8 mouse cellular contexts compared by ENCODE assay signal in the genomic region with DNA sequence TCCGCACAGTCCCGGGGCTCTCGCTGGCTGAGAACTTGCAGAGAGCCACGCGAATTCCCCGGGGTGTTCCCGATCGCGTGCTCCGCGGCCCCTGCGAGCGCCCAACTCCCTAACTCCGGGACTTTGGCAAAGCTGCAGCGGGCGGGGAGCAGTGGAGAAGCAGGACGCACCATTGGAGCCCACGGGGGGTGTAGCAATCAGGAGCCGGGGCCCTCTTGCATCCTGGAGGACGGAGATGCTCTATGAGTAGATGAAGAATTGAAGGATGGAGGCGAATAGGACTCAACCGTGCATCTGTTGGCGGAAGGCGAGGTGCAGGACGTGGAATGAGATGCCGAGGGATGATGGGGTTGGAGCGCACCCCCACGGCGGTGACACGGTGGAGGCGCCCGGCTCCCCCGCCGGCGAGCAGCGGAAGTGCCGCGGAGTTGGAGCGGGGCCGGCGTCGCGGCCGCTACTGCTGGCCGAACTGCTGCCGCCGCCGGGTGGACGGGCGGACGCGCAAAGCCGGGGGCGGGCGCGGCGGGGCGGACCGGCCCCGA. TPM values are rescaled to one million over a fixed set of nuclear protein-coding genes. Genes with fewer than 3 reads are reported as not detected.
DNase-seq lines count a peak whose midpoint lies in the region; ATAC-seq and TF ChIP-seq lines count a peak whose summit lies in the region.

Galnt10 (plus strand) TSS at position 425 of the 542 bp plus-strand sequence.

- H3K4me1 ChIP-seq in ES-E14 (ENCODE audit: control insufficient read depth in 2 of 2, insufficient read depth in 2 of 2, low read length in 2 of 2, poor library complexity in 1 of 2): peaks cover 3 to 12% of the 10 kb centered on the region in 2 experiments; a peak in 2 of 4 replicates
- H3K4me1 ChIP-seq in cerebellum, adult 2 months (ENCODE audit: control insufficient read depth, insufficient read depth, low read length): no peaks in the 10 kb centered on the region
- peaks cover 8% of the 10 kb centered on the region for H3K4me1 ChIP-seq in forebrain, postnatal 0 days (ENCODE audit: insufficient read depth)
- H3K4me1 ChIP-seq in lung, adult 2 months (ENCODE audit: control insufficient read depth, insufficient read depth, low read length): no peaks in the 10 kb centered on the region
- peaks cover 46% of the 10 kb centered on the region for H3K4me1 ChIP-seq in neural tube, embryonic 15.5 days

- no peaks in the 10 kb centered on the region; the same call in 1 of the 2 replicates for H3K27me3 ChIP-seq in cerebellum, adult 2 months (ENCODE audit: control insufficient read depth, insufficient read depth, low read length)
- no peaks in the 10 kb centered on the region for H3K27me3 ChIP-seq in forebrain, postnatal 0 days (ENCODE audit: insufficient read depth, low read length)
- H3K27me3 ChIP-seq in neural tube, embryonic 15.5 days (replicated peaks): no peaks in the 10 kb centered on the region

- no peak within 1 kb of the TSS for H3K27ac ChIP-seq in ES-E14 (ENCODE audit: insufficient read depth, low read depth, low read length, poor library complexity, severe bottlenecking)
- H3K27ac ChIP-seq in cerebellum, adult 2 months (ENCODE audit: insufficient read depth, low read length): peak within 1 kb of the TSS; percentile 4; the same call in 1 of the 2 replicates
- peak within 1 kb of the TSS; percentile 72 for H3K27ac ChIP-seq in forebrain, postnatal 0 days (ENCODE audit: low read depth, low read length)
- H3K27ac ChIP-seq in neural tube, embryonic 15.5 days (replicated peaks): peak within 1 kb of the TSS; percentile 89

- in situ Hi-C loops in ES-E14 (cut with MboI; ENCODE audit: low sequenced_read_pairs in 2 of 2, unreplicated experiment in 2 of 2): no loop called here

- under 1% methylated on average over 60 of the region's 60 CpGs for WGBS in cerebellum, adult 2 months
- WGBS in forebrain, postnatal 0 days: under 1% methylated on average over 50 of the region's 60 CpGs
- under 1% methylated on average over 60 of the region's 60 CpGs for WGBS in lung, adult 2 months
- 0% methylated on average over 49 of the region's 60 CpGs for WGBS in neural tube, embryonic 15.5 days

- peak; percentile 93 for ATAC-seq in forebrain, postnatal 0 days
- ATAC-seq in neural tube, embryonic 15.5 days (ENCODE audit: low FRiP score): peak; percentile 91

- H3K36me3 ChIP-seq in ES-E14 (ENCODE audit: control insufficient read depth, insufficient read depth, low read length, poor library complexity, severe bottlenecking): no peaks in the 10 kb centered on the region
- H3K36me3 ChIP-seq in forebrain, postnatal 0 days (ENCODE audit: insufficient read depth): no peaks in the 10 kb centered on the region
- no peaks in the 10 kb centered on the region for H3K36me3 ChIP-seq in neural tube, embryonic 15.5 days

- peak; percentile 76 for DNase-seq in ES-E14 (ENCODE audit: low read depth, low spot score)
- peak; percentile 81 to 87 for DNase-seq in cerebellum, adult 2 months
- peak; percentile 94 for DNase-seq in forebrain, postnatal 0 days
- peak; percentile 92 to 94 for DNase-seq in heart, postnatal 36 days
- DNase-seq in layer of hippocampus, adult 18-20 months (ENCODE audit: low spot score in 2 of 2): peak; percentile 77 to 85
- DNase-seq in lung, adult 2 months: peak; percentile 91
- DNase-seq in testis, postnatal 10 days (ENCODE audit: low spot score): peak; percentile 90

- no peaks in the 10 kb centered on the region for H3K9me3 ChIP-seq in ES-E14 (ENCODE audit: control insufficient read depth, insufficient read depth, low read depth, low read length)
- H3K9me3 ChIP-seq in forebrain, postnatal 0 days (ENCODE audit: low read length): no peaks in the 10 kb centered on the region
- H3K9me3 ChIP-seq in neural tube, embryonic 15.5 days (replicated peaks): no peaks in the 10 kb centered on the region

- H3K4me3 ChIP-seq in ES-E14 (ENCODE audit: insufficient read depth in 1 of 2, low read depth in 1 of 2, low read length in 2 of 2, poor library complexity in 1 of 2, severe bottlenecking in 1 of 2): peak within 1 kb of the TSS; percentile 87 to 91
- H3K4me3 ChIP-seq in cerebellum, adult 2 months (replicated peaks; ENCODE audit: insufficient read depth, low read depth, low read length): peak within 1 kb of the TSS; percentile 67
- H3K4me3 ChIP-seq in forebrain, postnatal 0 days (ENCODE audit: low read depth, low read length): peak within 1 kb of the TSS; percentile 71
- peak within 1 kb of the TSS; percentile 96 for H3K4me3 ChIP-seq in lung, adult 2 months (replicated peaks; ENCODE audit: extremely low read depth, low read depth, low read length)
- H3K4me3 ChIP-seq in neural tube, embryonic 15.5 days (replicated peaks): peak within 1 kb of the TSS; percentile 76

- H3K4me2 ChIP-seq in forebrain, postnatal 0 days (ENCODE audit: low read depth): peak within 1 kb of the TSS; percentile 97
- peak within 1 kb of the TSS; percentile 97 for H3K4me2 ChIP-seq in neural tube, embryonic 15.5 days

- TF ChIP-seq POLR2A in cerebellum, adult 2 months (IDR thresholded peaks at IDR 0.05; ENCODE audit: borderline replicate concordance, insufficient read depth, low read length): no peak
- TF ChIP-seq POLR2A in lung, adult 2 months (IDR thresholded peaks at IDR 0.05; ENCODE audit: borderline replicate concordance, extremely low read depth, low read depth, low read length): peak; percentile 50; the same call in 1 of the 2 replicates

- TF ChIP-seq CTCF in cerebellum, adult 2 months (IDR thresholded peaks at IDR 0.05; ENCODE audit: borderline replicate concordance, insufficient read depth, low read depth, low read length): peak; percentile 15; the same call in 1 of the 2 replicates
- peak; percentile 71 for TF ChIP-seq CTCF in forebrain, postnatal 0 days (IDR thresholded peaks at IDR 0.05; ENCODE audit: low read depth)
- TF ChIP-seq CTCF in lung, adult 2 months (IDR thresholded peaks at IDR 0.05; ENCODE audit: insufficient read depth, low read length): no peak

- intact Hi-C loops in heart, postnatal 36 days (cut with DNase I): loop anchor here (1.0 to 2.0 kb wide), 3 partner anchors 24 to 72 kb away; no protein-coding TSS in a partner anchor

- H3K9ac ChIP-seq in ES-E14 (ENCODE audit: insufficient read depth, low read depth, low read length, poor library complexity, severe bottlenecking): peak within 1 kb of the TSS; percentile 80
- peak within 1 kb of the TSS; percentile 88 for H3K9ac ChIP-seq in forebrain, postnatal 0 days
- H3K9ac ChIP-seq in neural tube, embryonic 15.5 days (replicated peaks): peak within 1 kb of the TSS; percentile 77

TF ChIP-seq in ES-E14, 5 proteins besides CTCF, POLR2A, EP300 and RAD21:
- TF ChIP-seq HCFC1 (IDR thresholded peaks at IDR 0.05; ENCODE audit: borderline replicate concordance, insufficient read depth, low read length) (0 out of 2 replicates have a peak, but pooled peaks have one; percentile 12), ZC3H11A (IDR thresholded peaks at IDR 0.05; ENCODE audit: borderline replicate concordance, low read depth, low read length) (no peak), CHD2 (IDR thresholded peaks at IDR 0.05; ENCODE audit: low read depth, low read length) (no peak)

RNA-seq across cellular contexts. Expression of gene Galnt10, which starts in this region (rescaled TPM):
- total RNA-seq in ES-E14 (2012; rRNA removed): 13.5 and 17.3 TPM in 2 replicates
- polyA plus RNA-seq in cerebellum, adult 2 months (2012; rRNA removed): 9.9 and 11.2 TPM in 2 replicates
- total RNA-seq in forebrain, postnatal 0 days (2014; rRNA removed): 14.5 and 20.7 TPM in 2 replicates
- polyA plus RNA-seq in forebrain, postnatal 0 days (2015; fragmentation: Nextera tagmentation; extraction: Ambion mirVana): 8.0 and 9.5 TPM in 2 replicates
- 1 to 10 TPM; 6.7 to 9.2 TPM for total RNA-seq in heart, postnatal 36 days (2021)
- 1 to 10 TPM; 6.1 to 7.0 TPM for total RNA-seq in layer of hippocampus, adult 18-20 months (2021)
- polyA plus RNA-seq in lung, adult 2 months (2012; rRNA removed): 6.4 and 8.1 TPM in 2 replicates
- polyA plus RNA-seq in neural tube, embryonic 15.5 days (2015; fragmentation: Nextera tagmentation; extraction: Ambion mirVana): 11.7 and 12.7 TPM in 2 replicates
